Mouse (Mus musculus) ovary, postnatal 10 days (tissue): ENCODE measurements around the gene Gtf2h1.
"Not testable (repeated sequence)": the region's sequence is repeated elsewhere in the genome, so short reads cannot be mapped to it uniquely, and the experiment has no call there.

Experiments
- DNase-seq: peaks from one replicate; pipeline ENCODE4 v3.0.0; 2022; ENCODE audit warnings: low spot score

Gtf2h1 gene

DNA sequence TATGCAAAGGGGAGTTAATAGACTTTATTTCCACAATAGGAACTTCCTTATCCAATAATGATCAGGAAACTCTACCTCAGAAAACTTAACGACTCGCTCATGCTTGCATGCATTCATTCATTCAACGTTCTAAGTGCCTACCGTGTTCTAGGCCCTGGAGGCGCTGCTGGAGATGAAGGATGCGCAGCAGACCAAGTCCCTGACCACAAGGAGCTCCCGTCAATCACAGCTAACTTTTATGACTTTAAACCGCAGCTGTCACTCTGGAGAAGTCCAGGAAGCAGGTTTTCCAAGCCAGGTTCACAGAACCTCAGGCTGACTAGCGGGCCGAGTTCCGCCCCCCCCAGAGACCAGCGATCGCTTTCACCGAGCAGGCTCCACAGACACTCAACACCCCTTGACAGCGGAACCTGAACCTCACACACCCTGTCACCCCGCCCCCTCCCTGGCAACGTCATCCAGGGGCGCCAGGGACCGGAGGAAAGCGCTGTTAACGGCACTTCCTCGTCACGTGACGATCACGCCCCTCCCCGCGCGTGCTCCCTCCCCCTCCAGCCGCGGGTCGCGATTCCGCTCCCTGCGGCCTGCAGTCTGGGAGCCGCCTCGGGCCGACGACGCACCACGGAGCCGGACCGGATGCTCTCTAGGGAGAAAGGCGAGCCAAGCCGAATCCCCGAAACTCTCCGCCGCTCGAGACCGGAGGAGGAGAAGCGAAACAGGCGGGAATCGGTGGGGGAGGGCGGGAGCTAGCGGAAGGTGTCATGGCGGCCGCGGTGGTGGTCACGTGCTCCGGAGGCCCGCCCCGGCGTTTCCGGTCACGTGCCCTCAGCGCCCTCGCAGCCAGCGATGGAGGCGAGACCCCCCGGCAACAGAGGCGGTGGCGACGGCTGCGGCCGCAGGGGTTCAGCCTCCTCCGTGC lies at the start of gene Gtf2h1, which contains the start of gene Hps5:
Gene Gtf2h1 (plus strand): TSS at position 817 of the 919 bp plus-strand sequence.
Gene Hps5 (minus strand): TSS at position 778 of the 919 bp plus-strand sequence.
- DNase-seq: peak; percentile 88

DNA sequence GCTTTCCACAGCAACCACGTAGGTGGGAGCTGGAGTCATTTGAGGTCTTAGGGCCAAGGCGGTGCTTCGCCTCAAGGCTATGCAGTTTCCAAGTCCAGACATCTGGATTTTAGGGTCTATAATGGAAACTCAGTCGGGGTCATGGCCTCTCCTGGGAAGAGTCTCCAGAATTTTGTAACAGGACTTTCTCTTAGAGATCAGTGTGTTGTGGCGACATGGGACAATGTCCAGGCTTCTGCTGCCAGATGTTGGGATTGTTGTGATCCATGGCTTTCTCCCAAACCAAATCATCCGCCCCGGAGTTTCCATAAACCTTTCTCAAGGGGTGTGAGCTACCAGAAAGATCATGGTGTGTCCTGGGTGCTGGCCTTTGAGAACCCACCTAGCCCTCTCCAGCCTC lies 49.5 kb upstream of the Gtf2h1 start:
- no peak for DNase-seq

DNA sequence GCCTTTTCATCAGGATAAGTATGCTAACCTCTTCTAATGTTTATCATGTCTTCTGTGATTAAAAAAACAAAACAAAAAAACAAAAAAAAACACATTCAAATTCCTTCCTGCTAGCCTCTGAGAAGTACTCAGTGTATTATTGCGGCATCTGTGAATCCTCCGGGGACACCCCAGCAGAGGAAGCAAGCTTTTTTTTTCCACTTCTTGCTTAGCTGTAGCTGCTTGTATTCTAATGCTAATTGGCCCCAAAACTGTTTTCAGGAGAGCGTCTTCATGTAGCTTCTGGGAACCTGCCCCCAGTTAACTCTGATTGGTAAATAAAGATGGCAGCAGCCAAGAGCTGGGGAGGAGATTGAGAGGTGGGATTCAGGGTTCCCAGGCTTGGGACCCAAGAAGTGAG lies 47.4 kb upstream of the Gtf2h1 start:
- no peak for DNase-seq

DNA sequence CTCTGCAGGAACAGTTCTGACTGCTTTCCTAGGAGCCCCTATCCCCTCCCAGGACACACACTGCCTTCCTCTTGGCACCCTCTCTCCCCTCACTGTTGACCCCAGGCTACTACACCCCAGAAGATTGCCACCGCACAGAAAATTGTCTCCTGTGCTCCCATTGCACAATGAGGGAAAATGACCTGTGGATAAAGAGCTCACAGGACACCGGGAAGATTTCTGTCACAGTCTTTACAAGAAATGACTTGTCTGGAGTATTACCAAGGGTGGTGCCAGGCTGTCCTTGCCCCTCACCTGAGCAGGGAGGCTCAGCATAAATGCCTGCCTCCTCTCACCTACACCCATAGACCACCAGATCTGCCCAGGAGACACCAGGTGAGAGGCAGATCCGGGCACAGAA lies 44.4 kb upstream of the Gtf2h1 start, which contains the start of gene Saa2:
Gene Saa2 (plus strand): TSS at position 301 of the 400 bp plus-strand sequence.
- no peak for DNase-seq

DNA sequence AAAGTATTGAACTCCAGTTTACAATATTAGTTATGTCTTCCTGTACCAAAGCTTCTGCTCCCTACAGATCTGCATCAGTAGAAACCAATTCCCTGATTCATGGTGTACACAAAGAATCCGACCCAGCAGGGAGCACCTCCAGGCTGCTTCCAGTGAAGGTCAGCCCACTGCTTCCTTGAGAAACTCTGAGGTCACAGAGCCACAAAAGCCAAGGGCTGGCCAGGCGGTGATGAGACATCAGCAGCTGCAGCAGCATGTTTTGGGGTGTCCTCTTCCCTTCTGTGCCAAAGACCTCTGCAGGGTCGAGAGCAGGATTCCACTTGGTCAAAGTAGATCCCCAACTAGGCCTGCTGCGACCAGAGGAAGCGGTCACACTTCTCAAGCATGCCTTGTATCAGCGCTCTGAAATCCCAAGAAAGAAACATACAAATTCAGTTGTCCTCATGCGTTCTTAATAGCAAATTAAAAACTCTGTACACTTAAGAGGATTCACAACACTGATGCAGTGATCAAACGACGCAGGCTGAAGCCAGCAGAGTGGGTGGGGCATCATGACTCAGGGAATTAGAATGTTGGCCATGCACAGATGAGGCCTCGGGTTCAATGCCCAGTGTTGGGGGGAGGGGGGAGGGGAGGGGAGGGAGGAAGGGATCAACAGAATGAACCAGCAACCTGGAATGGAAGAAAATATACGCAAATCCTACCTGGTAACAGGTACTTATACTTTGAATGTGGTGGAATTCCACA lies 34.7 kb upstream of the Gtf2h1 start:
- no peak for DNase-seq

DNA sequence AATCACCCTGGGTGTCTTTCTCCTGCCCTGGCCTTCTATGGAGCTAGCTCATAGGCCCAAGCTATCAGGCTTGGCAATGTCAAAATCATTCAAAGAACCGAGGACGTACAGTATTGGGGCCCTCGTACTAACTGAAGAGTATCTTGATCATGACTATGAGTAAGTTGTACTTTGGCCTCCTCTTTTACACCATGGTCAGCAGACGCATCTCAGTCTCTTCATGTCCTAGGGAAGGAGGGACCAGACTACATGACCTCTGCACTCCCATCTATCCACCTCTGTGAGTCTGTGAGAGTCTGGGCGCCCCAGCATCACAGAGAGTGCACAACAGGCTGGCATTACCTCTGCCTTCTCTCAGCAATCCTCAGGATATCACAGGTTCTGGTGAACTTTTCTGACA lies 33.3 kb upstream of the Gtf2h1 start:
- no peak for DNase-seq

DNA sequence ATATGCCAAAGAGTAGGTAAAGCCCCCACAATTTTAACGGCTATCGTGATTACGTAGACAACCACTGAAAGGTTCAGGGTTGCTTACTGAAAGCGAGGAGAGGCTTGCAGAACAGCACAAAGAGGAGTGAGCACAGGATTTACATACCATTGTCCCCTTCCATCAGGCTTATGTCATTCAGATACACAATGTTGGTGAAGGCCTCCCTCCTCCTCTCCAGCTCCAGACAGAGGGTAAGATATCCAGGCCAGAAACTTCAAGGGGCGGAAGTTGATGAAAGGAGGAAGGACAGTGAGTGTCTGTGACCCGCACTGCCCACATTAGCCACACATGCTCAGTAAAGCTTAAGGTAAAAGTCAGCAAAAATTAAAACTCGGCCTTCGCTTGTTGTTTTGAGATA lies 31.2 kb upstream of the Gtf2h1 start:
- no peak for DNase-seq

DNA sequence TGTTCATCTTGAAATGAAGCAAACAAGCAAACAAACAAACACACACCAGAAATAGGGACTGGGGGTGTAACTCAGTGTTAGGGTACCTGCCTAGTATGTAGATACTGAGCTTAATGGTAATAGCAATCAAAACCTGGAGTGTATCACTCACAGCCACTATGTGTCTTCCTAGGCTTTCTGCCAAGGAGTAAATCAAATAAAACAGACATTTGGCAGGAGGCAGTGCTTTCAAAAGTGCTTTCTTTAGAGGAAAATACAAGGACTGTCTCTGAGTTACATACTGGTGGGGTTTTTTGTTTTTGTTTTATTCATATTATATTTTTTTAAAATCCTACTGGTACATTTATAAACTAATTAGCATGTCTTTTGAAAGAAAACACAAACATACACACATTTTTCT lies 28.5 kb upstream of the Gtf2h1 start:
- no peak for DNase-seq

DNA sequence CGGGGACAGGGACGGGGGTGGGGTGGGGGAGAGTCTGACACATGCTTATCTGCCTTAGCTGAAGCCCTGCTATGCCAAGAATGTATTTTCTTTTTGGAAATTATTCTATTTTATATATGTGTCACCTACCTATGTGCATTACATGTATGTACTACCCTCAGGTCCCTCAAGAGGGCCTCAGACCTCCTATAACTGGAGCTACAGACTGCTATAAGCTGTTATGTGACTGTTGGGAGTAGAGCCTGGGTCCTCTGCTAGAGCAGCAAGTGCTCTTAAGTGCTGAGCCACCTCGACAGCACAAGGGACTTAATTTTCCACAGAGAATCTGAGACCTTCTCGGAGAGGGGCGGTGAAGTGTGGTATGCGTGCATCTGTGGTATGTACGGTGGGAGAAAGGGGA lies 27.5 kb upstream of the Gtf2h1 start:
- no peak for DNase-seq

DNA sequence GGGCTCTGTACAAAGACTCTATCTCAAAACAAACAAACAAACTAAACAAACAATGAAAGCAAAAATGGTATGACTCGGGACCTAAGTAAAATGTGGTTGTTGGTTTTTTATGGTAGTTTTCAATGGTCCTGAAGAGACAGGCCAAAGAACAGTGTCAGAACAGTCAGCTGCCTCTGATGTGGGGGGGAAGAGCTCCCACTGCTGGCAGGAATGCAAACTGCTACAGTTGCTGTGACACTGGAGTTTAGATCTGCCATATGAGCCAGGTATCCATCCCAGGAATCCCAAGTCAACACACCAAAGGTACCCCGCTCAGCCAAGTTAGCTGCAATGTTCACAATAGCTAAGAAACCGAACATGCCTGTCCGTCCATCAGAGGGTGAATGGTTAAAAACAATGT lies 25.2 kb upstream of the Gtf2h1 start:
- DNase-seq: no peak

DNA sequence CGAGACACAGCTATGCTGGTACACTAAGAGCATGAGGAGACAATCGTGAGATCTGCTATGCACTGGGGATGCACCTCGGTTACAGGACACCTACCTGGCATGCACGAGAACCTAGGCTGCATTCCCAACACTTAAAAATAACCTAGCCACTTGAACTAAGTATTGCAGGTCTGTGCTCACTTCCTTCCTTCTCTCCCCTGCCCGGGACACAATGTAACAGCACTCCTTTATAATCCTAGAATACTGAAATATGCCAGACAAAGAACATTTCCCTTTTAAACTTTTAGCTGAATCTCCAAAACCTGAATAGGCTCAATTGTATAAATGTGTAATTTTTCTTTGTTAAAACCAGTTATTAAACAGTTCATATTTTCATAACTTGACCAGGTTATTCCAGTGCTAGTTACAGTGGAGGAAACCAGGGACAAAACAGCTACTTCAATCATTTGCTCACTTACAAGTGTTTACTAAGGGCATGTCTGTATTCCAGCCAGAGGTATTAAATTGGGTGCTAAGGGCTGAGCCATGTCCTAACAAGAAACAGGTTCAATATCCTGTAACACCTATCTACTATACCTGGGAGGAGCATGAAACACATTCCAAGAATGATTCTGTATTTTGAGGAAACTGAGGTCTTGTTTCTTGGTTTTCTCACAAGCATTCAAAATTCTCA lies 6.6 kb upstream of the Gtf2h1 start:
- DNase-seq: no peak

DNA sequence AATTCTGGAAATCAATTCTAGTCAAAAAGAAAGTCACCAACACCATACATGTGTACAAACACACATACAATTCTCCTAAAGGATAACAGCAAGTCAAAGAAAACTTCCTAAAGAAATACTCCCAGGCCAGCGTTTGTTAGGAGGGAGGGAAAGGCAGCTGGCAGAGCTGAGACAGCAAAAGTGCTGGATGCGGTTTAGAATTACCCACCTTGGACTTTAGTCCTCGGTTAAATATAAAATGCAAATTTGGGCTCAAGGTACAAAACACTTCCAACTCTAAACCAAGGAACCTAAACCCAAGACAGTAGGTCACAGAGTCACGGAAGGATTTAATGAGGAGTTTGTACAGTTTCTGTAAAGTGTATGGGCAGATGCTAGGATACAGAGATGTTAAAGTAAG lies 2.0 kb upstream of the Gtf2h1 start:
- DNase-seq: no peak

DNA sequence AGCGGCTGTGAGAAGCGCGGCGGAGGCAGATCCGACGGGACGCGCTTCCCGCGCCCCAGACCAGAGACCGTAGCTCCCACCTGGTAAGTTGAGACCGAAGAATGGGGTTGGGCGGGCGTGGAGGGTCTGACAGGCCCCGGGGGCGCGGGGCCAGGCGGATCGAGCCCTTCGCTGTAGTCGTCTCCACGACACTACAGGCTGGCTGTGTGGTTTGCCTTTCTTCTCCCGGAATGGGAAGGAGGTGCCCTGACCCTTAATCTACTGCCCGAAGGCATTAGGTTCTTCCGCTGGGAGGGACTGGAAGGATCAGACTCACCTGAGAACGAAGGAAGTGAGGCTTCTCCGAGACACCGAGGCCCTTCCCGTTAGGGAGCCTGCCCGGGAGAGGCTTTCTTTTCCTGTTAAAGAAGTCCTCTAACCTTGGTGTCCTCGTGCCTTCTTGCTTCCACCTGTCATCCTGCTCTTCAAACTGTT lies 340 bp downstream of the Gtf2h1 start:
- DNase-seq: no peak

DNA sequence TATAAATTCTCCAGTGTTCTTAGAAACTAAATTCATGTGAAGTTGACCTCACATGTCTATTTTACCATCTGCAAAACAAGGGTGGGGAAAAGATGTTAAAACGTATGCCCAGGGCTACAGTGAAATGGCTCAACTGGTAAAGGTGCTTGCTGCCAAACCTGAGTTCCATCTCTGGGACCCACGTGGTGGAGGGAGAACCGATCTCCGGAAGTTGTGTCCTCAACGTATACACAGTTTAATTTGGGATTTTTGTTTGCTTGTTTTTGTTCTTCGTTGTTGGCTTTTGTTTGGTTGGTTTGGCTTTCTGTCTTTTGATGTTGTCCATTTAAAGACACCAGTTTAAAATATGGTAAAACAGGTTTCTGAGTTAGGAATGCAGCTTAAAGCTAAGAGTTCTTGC lies 876 bp downstream of the Gtf2h1 start:
- DNase-seq: no peak

DNA sequence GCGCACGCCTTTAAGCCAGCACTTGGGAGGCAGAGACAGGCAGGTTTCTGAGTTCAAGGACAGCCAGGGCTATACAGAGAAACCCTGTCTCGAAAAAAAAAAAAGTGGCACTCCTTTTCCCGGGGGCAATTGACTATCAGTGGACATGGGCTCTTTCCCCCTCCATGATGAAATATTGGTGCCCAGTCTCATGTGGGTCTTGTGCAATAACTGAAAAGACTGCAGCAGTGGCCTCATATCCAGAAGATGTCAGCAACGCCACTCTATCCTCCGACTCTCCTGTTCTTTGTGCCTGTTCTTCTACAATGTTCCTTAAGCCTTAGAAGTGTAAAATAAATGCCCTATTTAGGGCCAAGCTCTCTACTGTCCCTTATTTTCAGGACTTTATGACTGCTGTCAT lies 14.4 kb downstream of the Gtf2h1 start:
- DNase-seq: no peak

DNA sequence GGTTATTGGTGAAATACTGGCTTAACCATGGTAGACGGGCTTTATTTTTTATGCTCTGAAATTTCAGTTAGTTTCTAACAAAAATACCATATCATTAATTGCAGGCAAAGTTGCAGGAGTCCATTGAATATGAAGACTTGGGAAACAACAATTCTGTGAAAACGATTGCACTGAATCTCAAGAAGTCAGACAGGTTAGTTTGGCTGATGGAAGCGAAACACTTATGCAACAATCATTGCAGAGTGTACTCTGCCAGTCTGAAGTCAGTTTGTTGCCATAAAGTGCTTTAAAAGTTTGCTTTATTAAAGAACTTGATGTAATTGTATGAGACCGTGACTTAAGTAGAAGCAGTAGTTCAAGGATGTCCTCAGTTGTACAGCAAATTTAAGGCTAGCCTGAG lies 18.1 kb downstream of the Gtf2h1 start:
- DNase-seq: no peak

DNA sequence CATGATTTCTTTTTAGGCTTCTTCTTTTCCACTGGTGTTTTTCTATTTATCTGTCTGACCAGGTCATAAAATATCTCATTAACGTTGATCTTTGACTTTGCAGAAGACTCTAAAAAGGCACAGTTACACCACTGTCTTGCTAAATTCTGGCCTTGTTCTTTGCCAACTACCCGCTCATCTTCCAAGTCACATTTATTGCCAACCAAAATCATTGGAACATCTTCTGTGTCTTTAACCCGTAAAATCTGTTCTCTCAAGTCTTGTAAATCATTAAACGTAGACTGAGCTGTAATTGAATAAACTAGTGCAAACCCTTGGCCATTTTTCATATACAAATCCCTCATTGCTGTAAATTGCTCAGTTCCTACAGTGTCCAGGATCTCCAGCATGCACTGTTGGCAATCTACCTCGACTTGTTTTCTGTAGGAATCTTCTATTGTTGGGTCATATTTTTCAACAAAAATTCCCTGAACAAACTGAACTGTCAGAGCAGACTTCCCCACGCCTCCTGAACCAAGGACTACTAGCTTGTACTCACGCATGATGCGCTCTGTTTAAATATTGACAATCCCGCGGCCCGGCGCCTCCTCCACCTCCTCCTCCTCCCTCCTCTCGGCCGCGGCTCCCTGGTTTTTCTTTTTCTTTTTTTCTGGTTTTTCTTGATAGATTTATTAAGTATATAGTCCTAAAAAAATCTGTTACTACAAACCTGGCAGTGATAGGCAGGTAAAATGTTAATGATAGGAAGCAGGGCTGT lies 25.2 kb downstream of the Gtf2h1 start:
- DNase-seq: not testable (repeated sequence)

DNA sequence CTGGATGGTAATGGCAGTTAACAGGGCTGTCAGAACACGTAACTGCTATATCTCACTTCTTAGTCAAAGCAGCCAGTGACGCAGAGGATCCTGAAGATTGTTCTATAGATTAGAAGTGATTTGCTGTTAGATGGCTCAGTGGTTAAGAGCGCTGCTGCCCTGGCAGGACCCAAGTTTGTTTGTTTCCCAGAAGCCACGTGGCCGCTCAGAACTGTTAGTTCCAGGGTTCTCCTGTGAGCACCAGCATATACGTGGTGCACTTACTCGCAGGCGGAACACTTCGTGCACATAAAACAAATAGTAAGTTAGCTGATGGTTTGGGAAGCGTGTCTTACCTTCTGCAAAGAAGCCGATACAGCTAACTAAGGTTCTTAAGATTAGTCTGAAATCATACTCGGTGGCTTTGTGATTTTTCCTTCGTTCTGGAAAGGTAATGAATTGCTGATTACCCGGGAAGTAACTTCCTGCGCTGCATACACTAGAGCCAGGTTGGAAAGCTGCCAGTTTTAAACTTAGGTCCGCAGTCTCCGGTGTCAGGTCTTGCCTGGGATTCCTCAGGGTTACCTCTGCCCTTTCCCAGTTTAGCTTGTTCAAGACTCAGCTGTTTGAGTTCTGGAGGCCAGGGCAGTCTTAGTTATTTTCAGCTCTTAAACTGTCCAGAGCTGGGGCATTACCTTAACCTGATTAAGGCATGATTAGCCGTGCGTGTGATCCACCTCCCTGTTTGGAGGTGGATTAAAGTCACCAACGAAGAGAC lies 31.3 kb downstream of the Gtf2h1 start:
- no peak for DNase-seq

DNA sequence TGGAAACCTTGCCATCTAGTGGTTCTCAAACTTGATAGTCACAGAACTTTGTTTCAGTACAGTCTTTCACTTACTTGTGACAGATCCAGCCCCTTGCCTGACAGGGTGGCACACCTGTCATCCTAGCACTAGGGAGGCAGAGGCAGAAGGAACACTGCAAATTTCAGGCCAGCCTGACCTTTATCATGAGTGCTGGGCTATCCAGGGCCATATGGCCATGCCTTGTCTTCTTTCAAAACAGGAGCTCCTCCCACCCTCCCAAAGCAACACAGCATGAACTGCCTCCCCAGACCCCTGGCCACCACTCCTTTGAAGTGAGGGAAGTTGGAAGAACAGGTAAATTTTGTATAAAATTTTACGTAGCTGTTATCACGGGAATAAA lies 31.9 kb downstream of the Gtf2h1 start:
- DNase-seq: no peak

DNA sequence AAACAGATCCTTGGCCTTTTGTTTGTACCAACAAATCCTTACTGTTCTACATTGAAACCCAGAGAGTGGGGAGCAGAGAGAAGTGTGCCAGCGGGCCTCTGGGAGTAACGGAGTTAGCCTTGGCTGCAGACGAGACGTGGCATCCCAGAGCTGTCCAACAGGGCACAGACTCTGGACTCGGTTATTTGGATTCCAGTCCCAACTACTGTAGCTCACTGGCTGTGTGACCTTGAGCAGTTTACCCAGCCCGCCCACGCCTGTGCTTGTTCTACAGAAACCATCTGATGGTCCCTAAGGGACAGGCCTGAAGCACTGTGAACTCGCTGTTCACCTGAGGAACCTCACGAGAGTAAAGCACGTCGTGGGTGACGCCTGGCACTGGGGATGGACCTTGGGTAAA lies 34.0 kb downstream of the Gtf2h1 start:
- DNase-seq: no peak
